Mouse (Mus musculus) bone marrow macrophage, adult 2 months (primary cell): ENCODE measurements around the gene Scaf8.

Experiments used
- CTCF ChIP-seq: IDR thresholded peaks from 2 replicates; pipeline ENCODE4 v1.5.1; 2012; ENCODE audit warnings: low read depth, mild to moderate bottlenecking, low read length, moderate library complexity
- POLR2A ChIP-seq: IDR thresholded peaks from 2 replicates; pipeline ENCODE4 v1.6.1; 2012; ENCODE audit warnings: mild to moderate bottlenecking, low read depth, low read length, borderline replicate concordance

DNA sequence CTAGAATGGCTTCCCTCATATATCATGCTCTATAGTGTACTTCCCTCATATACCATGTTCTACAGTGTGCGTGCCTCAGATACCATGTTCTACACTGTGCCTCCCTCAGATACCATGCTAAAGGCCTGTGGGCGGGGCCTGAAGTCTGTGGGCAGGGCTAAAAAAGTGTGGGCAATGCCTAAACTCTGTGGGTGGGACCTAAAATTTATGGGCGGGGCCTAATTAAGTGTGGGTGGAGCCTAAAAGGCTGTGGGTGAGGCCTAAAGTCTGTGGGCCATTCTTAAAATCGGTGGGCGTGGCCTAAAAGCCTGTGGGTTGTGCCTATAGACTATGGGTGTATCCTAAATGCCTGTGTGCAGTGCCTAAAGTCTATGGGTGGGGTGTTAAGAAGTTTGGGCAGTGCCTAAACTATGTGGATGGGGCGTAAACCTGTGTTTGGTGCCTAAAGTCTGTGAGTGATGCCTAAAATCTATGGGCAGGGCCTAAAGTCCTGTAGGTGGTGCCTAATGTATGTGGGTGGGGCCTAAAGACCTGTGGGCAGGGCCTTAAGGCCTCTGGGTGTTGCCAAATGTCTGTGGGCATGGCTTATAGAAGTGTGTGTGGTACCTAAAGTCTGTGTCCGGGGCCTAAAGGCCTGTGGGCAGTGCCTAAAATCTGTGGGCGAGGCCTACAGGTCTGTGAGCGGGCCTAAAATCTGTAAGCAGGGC, 39.5 kb upstream of the Scaf8 start:
- TF ChIP-seq POLR2A (no peak), CTCF (no peak)
